ENCODE assay signal across 9 mouse cellular contexts in genomic region chr14:123627180-123627562, GRCm38 (mm10). TPM values are rescaled to one million over a fixed set of nuclear protein-coding genes. Genes with fewer than 3 reads are reported as not detected.
DNase-seq lines count a peak whose midpoint lies in the region; ATAC-seq and TF ChIP-seq lines count a peak whose summit lies in the region.
"Had no signal": no experiment of that assay in that cellular context is flagged by ENCODE, and none has a peak within 500 bp of the region (broad histone marks: within the 10 kb centered on the region; RNA-seq: fewer than 3 reads in every experiment).

No protein-coding gene starts in this region.

- peak overlapping the region; percentile 61 for H3K4me2 ChIP-seq in lung, embryonic 15.5 days
- H3K4me2 ChIP-seq in intestine, postnatal 0 days (replicated peaks; ENCODE audit: low read depth): peak overlapping the region; percentile 59
- peak overlapping the region; percentile 82 for H3K4me2 ChIP-seq in stomach, embryonic 14.5 days (replicated peaks; ENCODE audit: low read depth, low read length)

- peak; percentile 4 for DNase-seq in embryo, embryonic 10.5 days (ENCODE audit: low spot score)
- no peak for DNase-seq in embryo, embryonic 9.5 days (ENCODE audit: extremely low spot score)
- DNase-seq in lung, adult 2 months: no peak
- no peak for DNase-seq in left cerebral cortex, postnatal 14 days (ENCODE audit: low spot score in 2 of 2)

- no peak for TF ChIP-seq POLR2A in lung, adult 2 months (IDR thresholded peaks at IDR 0.05; ENCODE audit: borderline replicate concordance, extremely low read depth, low read depth, low read length)

- no peaks in the 10 kb centered on the region for H3K9me3 ChIP-seq in lung, embryonic 15.5 days
- no peaks in the 10 kb centered on the region for H3K9me3 ChIP-seq in intestine, postnatal 0 days (ENCODE audit: control insufficient read depth)
- H3K9me3 ChIP-seq in stomach, embryonic 14.5 days (ENCODE audit: control insufficient read depth, low read depth, low read length): no peaks in the 10 kb centered on the region

- 0 out of 2 replicates have a peak, but pooled peaks have one; percentile 8 for ATAC-seq in lung, embryonic 15.5 days (ENCODE audit: borderline replicate concordance, extremely low read depth, low FRiP score, low TSS enrichment)
- ATAC-seq in intestine, postnatal 0 days: no peak
- no peak for ATAC-seq in stomach, embryonic 14.5 days (ENCODE audit: insufficient number of reproducible peaks, insufficient read depth, low FRiP score, low read depth)
- no peak for ATAC-seq in CD4-positive, CD25-positive, alpha-beta regulatory T cell, adult 4 months

- intact Hi-C loops in left cerebral cortex, postnatal 14 days (cut with DNase I): no loop called here

- no peak for TF ChIP-seq CTCF in lung, adult 2 months (IDR thresholded peaks at IDR 0.05; ENCODE audit: insufficient read depth, low read length)
- TF ChIP-seq CTCF in intestine, postnatal 0 days (IDR thresholded peaks at IDR 0.05; ENCODE audit: low read depth): no peak

- 0 out of 2 replicates have a peak, but pooled peaks cover 5% of the 10 kb centered on the region for H3K4me1 ChIP-seq in lung, embryonic 15.5 days
- no peaks in the 10 kb centered on the region for H3K4me1 ChIP-seq in lung, adult 2 months (ENCODE audit: control insufficient read depth, insufficient read depth, low read length)
- no peaks in the 10 kb centered on the region for H3K4me1 ChIP-seq in intestine, postnatal 0 days (replicated peaks; ENCODE audit: control insufficient read depth, insufficient read depth, low read length)
- no peaks in the 10 kb centered on the region for H3K4me1 ChIP-seq in stomach, embryonic 14.5 days (ENCODE audit: control insufficient read depth, insufficient read depth, low read length)

- H3K36me3 ChIP-seq in lung, embryonic 15.5 days: no peaks in the 10 kb centered on the region
- H3K36me3 ChIP-seq in intestine, postnatal 0 days (ENCODE audit: control insufficient read depth, insufficient read depth): no peaks in the 10 kb centered on the region
- no peaks in the 10 kb centered on the region for H3K36me3 ChIP-seq in stomach, embryonic 14.5 days (ENCODE audit: control insufficient read depth, insufficient read depth, low read length)

- H3K27me3 ChIP-seq in lung, embryonic 15.5 days: peaks cover 21% of the 10 kb centered on the region
- peaks cover 11% of the 10 kb centered on the region; the same call in 1 of the 2 replicates for H3K27me3 ChIP-seq in intestine, postnatal 0 days (replicated peaks; ENCODE audit: control insufficient read depth, insufficient read depth, low read length)
- no peaks in the 10 kb centered on the region for H3K27me3 ChIP-seq in stomach, embryonic 14.5 days (ENCODE audit: control insufficient read depth, insufficient read depth, low read length)

- WGBS in lung, embryonic 15.5 days: 47% methylated on average over 3 of the region's 3 CpGs
- WGBS in lung, adult 2 months: 47% methylated on average over 3 of the region's 3 CpGs
- WGBS in intestine, postnatal 0 days: 56% methylated on average over 3 of the region's 3 CpGs
- WGBS in stomach, embryonic 14.5 days: 51% methylated on average over 3 of the region's 3 CpGs

- no peak overlapping the region for H3K9ac ChIP-seq in lung, embryonic 15.5 days
- no peak overlapping the region for H3K9ac ChIP-seq in intestine, postnatal 0 days (ENCODE audit: low read depth, low read length)
- H3K9ac ChIP-seq in stomach, embryonic 14.5 days (replicated peaks; ENCODE audit: low read depth, low read length): no peak overlapping the region

- peak overlapping the region; percentile 31 for H3K4me3 ChIP-seq in lung, embryonic 15.5 days
- H3K4me3 ChIP-seq in lung, adult 2 months (replicated peaks; ENCODE audit: extremely low read depth, low read depth, low read length): no peak overlapping the region
- peak overlapping the region; percentile 21; the same call in 1 of the 2 replicates for H3K4me3 ChIP-seq in intestine, postnatal 0 days (ENCODE audit: low read depth, low read length)
- peak overlapping the region; percentile 43 for H3K4me3 ChIP-seq in stomach, embryonic 14.5 days (ENCODE audit: low read depth, low read length)

- no peak overlapping the region for H3K27ac ChIP-seq in lung, embryonic 15.5 days
- H3K27ac ChIP-seq in intestine, postnatal 0 days (ENCODE audit: low read depth, low read length): no peak overlapping the region
- H3K27ac ChIP-seq in stomach, embryonic 14.5 days (ENCODE audit: low read length): no peak overlapping the region; the same call in 1 of the 2 replicates

RNA-seq across cellular contexts. Expression of gene Nalcn, which starts 0.2 kb away (rescaled TPM):
- polyA plus RNA-seq in lung, embryonic 15.5 days (2015; fragmentation: Nextera tagmentation; extraction: Ambion mirVana): 0.34 and 0.36 TPM in 2 replicates
- 0.23 and 0.26 TPM in 2 replicates for polyA plus RNA-seq in lung, adult 2 months (2012; rRNA removed)
- 0.20 and 0.38 TPM in 2 replicates for polyA plus RNA-seq in intestine, postnatal 0 days (2015; fragmentation: Nextera tagmentation; extraction: Ambion mirVana)
- polyA plus RNA-seq in stomach, embryonic 14.5 days (2014; fragmentation: Nextera tagmentation; extraction: Ambion mirVana): 3.4 TPM in 2 replicates
- 10 to 100 TPM; 69.3 to 72.5 TPM for total RNA-seq in left cerebral cortex, postnatal 14 days (2021)
- polyA plus RNA-seq in CD4-positive, CD25-positive, alpha-beta regulatory T cell, adult 4 months (2017; shearing (Covaris generic)): not detected

RNA-seq across cellular contexts. Expression of gene Itgbl1, which starts 32.6 kb away (rescaled TPM):
- polyA plus RNA-seq in lung, embryonic 15.5 days (2015; fragmentation: Nextera tagmentation; extraction: Ambion mirVana): 0.30 and 0.63 TPM in 2 replicates
- polyA plus RNA-seq in lung, adult 2 months (2012; rRNA removed): 3.2 and 4.0 TPM in 2 replicates
- polyA plus RNA-seq in intestine, postnatal 0 days (2015; fragmentation: Nextera tagmentation; extraction: Ambion mirVana): 0.12 and 0.17 TPM in 2 replicates
- polyA plus RNA-seq in stomach, embryonic 14.5 days (2014; fragmentation: Nextera tagmentation; extraction: Ambion mirVana): 0.30 and 0.31 TPM in 2 replicates
- total RNA-seq in left cerebral cortex, postnatal 14 days (2021): 1 to 10 TPM; 2.3 to 2.4 TPM
- polyA plus RNA-seq in CD4-positive, CD25-positive, alpha-beta regulatory T cell, adult 4 months (2017; shearing (Covaris generic)): not detected
- total RNA-seq: neutrophil, adult 5-6 weeks had no signal
